8 mouse cellular contexts compared by ENCODE assay signal in the genomic region with DNA sequence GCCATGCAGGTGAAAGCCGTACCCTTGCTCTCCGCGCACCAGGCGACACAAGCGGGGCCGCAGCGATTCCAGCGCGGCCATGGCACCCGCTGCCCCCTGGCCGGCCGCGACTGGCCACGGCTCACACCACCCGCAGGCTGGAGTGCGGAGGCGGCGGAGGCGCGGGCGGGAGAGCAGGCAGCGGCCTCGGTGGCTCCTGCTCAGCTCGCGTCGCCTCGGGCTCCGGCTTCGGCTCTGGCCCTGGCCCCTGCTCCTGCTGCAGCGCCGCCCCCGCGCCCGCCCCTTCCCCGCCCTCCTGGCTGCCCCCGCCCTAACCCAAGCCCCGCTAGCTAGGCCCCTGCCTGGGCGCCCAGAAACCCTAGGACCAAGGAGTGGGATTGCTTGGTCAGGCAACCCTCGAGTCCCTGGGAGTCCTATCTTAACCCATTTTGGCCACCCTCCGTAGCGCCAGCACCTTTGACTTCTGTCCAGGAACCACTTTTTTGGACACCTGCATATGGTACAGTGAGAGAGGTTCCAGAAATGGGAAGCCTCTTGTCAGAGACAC. TPM values are rescaled to one million over a fixed set of nuclear protein-coding genes. Genes with fewer than 3 reads are reported as not detected.
DNase-seq lines count a peak whose midpoint lies in the region; ATAC-seq and TF ChIP-seq lines count a peak whose summit lies in the region.

A gene (minus strand): TSS at position 258 of the 547 bp plus-strand sequence.

- H3K4me3 ChIP-seq in forebrain, embryonic 15.5 days: peak within 1 kb of the TSS; percentile 58
- peak within 1 kb of the TSS; percentile 76 for H3K4me3 ChIP-seq in hindbrain, embryonic 10.5 days
- H3K4me3 ChIP-seq in megakaryocyte, embryonic 14.5 days (replicated peaks): peak within 1 kb of the TSS; percentile 90

- TF ChIP-seq CTCF in brain, embryonic 14.5 days (IDR thresholded peaks at IDR 0.05; ENCODE audit: borderline replicate concordance, extremely low read depth, insufficient read depth, insufficient read length): no peak

- H3K4me1 ChIP-seq in forebrain, embryonic 15.5 days: peaks cover 14% of the 10 kb centered on the region
- H3K4me1 ChIP-seq in hindbrain, embryonic 10.5 days (replicated peaks): peaks cover 46% of the 10 kb centered on the region
- H3K4me1 ChIP-seq in megakaryocyte, embryonic 14.5 days: peaks cover 42% of the 10 kb centered on the region

- no peak for DNase-seq in frontal cortex, adult 2 months (ENCODE audit: extremely low spot score in 1 of 2, low spot score in 1 of 2)
- no peak for DNase-seq in frontal cortex, postnatal 36 days (ENCODE audit: low spot score in 2 of 2)
- peak; percentile 56 for DNase-seq in brain, embryonic 14.5 days (ENCODE audit: low read depth)
- peak; percentile 71 for DNase-seq in hindbrain, embryonic 10.5 days (ENCODE audit: low spot score)
- DNase-seq in left cerebral cortex, postnatal 14 days (ENCODE audit: low spot score in 2 of 2): peak in 1 of 2 experiments; percentile 30
- peak; percentile 64 for DNase-seq in thymus, postnatal 4 days

- H3K4me2 ChIP-seq in forebrain, embryonic 15.5 days (replicated peaks): peak within 1 kb of the TSS; percentile 96

- WGBS in forebrain, embryonic 15.5 days: under 1% methylated on average over 36 of the region's 41 CpGs
- 2% methylated on average over 41 of the region's 41 CpGs for WGBS in hindbrain, embryonic 10.5 days

- H3K9ac ChIP-seq in forebrain, embryonic 15.5 days (replicated peaks): peak within 1 kb of the TSS; percentile 68

- no peaks in the 10 kb centered on the region for H3K36me3 ChIP-seq in forebrain, embryonic 15.5 days
- no peaks in the 10 kb centered on the region for H3K36me3 ChIP-seq in hindbrain, embryonic 10.5 days
- H3K36me3 ChIP-seq in megakaryocyte, embryonic 14.5 days (replicated peaks; ENCODE audit: low read length): no peaks in the 10 kb centered on the region

- ATAC-seq in forebrain, embryonic 15.5 days (replicated peaks): peak; percentile 63

- intact Hi-C loops in left cerebral cortex, postnatal 14 days (cut with DNase I): loop anchor here (5.0 kb wide), 1 partner anchor 108 kb away; no protein-coding TSS in a partner anchor

- no peaks in the 10 kb centered on the region for H3K9me3 ChIP-seq in forebrain, embryonic 15.5 days
- no peaks in the 10 kb centered on the region for H3K9me3 ChIP-seq in hindbrain, embryonic 10.5 days
- H3K9me3 ChIP-seq in megakaryocyte, embryonic 14.5 days: no peaks in the 10 kb centered on the region; the same call in 1 of the 2 replicates

- TF ChIP-seq POLR2A in brain, embryonic 14.5 days (IDR thresholded peaks at IDR 0.05; ENCODE audit: borderline replicate concordance, extremely low read depth, insufficient read depth, insufficient read length, poor library complexity, severe bottlenecking): no peak

- H3K27me3 ChIP-seq in forebrain, embryonic 15.5 days: 0 out of 2 replicates have a peak, but pooled peaks cover 12% of the 10 kb centered on the region
- H3K27me3 ChIP-seq in hindbrain, embryonic 10.5 days (ENCODE audit: insufficient read depth, poor library complexity, severe bottlenecking): peaks cover 56% of the 10 kb centered on the region
- peaks cover 90% of the 10 kb centered on the region for H3K27me3 ChIP-seq in megakaryocyte, embryonic 14.5 days (replicated peaks)

- peak within 1 kb of the TSS; percentile 38; the same call in 1 of the 2 replicates for H3K27ac ChIP-seq in forebrain, embryonic 15.5 days (replicated peaks)
- H3K27ac ChIP-seq in hindbrain, embryonic 10.5 days: peak within 1 kb of the TSS; percentile 87

RNA-seq across cellular contexts. Expression of the gene that starts here (rescaled TPM):
- 80.5 and 83.9 TPM in 2 replicates for polyA plus RNA-seq in frontal cortex, adult 2 months (2012; rRNA removed)
- polyA plus RNA-seq in brain, embryonic 14.5 days (2012; rRNA removed): 30.7 and 34.3 TPM in 2 replicates
- 26.7 and 27.6 TPM in 2 replicates for polyA plus RNA-seq in forebrain, embryonic 15.5 days (2015; fragmentation: Nextera tagmentation; extraction: Ambion mirVana)
- polyA plus RNA-seq in hindbrain, embryonic 10.5 days (2016; fragmentation: Nextera tagmentation; extraction: Ambion mirVana): 34.2 and 39.2 TPM in 2 replicates
- 10 to 100 TPM; 52.6 to 53.0 TPM for total RNA-seq in left cerebral cortex, postnatal 14 days (2021)
- 0.85 TPM in 1 of 2 replicates, not detected in the other for polyA plus RNA-seq in megakaryocyte, embryonic 14.5 days (2012; ENCODE audit: insufficient read depth, low replicate concordance)

Comparison
In these comparisons a context has a peak if more than half of its experiments do, and no peak if none do; other contexts are left out.
1. RNA of the gene that starts here (polyA plus RNA-seq): 80.5 to 83.9 TPM in frontal cortex, adult 2 months, 34.2 to 39.2 TPM in hindbrain, embryonic 10.5 days, 30.7 to 34.3 TPM in brain, embryonic 14.5 days and 26.7 to 27.6 TPM in forebrain, embryonic 15.5 days; 0.85 TPM in megakaryocyte, embryonic 14.5 days; every median in the first group is over 10 times any median in the second.
2. DNase-seq: peak in brain, embryonic 14.5 days (single experiment), hindbrain, embryonic 10.5 days (single experiment) and thymus, postnatal 4 days (single experiment); none in frontal cortex, adult 2 months (0 of 2) and frontal cortex, postnatal 36 days (0 of 2).
3. Peak in every context shown above with its lines, with median percentiles within 50 percentile points of each other: H3K4me3 ChIP-seq.